Mouse (Mus musculus): ENCODE data around the gene Hspa1l. TPM values are rescaled to one million over a fixed set of nuclear protein-coding genes. Genes with fewer than 3 reads are reported as not detected.
"Not testable (repeated sequence)": the region's sequence is repeated elsewhere in the genome, so short reads cannot be mapped to it uniquely, and the experiment has no call there.

The Hspa1l gene
- polyA plus RNA-seq, 1 experiment from 2014 or later: 1.4 TPM

DNA sequence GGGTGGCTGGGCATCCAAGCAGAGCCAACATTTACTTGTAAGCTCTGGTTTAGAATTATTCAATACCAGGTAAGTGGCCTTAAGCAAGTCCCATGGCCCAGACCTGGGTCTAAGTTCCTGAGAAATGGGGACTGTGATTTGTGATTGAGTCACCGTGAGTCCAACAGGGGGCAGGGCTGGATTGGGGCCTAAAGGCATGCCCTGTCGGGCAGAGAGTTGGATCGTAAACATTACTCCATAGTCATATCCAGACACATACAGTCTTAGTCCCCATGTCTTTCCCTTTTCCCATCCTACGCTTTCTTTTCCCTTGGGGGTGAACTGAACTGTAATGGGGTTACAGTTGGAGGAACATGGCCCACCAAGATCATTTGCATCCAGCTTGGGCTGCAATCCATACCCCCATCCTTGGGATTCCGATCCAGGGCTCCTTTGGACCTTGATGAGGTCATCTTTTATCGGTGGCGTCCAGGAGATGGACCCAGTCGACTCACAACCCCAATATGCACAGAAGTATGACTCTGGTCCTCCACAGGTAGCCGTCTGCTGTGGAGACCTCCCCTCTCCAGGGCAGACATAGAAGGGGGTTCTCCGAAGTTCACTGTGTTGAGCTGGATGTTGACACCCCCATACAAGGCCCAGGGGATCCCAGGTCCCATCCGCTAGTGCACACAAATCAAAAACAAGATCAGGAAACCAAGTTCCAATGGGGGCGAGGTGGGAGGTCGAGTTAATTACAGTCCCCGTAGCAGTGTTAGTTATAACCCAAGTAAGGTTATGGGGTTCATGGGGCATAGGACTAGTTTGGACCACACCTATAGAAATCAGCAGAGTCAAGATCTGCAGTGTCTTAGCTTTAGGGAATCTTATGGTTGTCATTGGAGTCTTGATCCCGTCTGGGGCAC, 26.3 kb downstream of the Hspa1l start:
- Histone ChIP-seq H3K9ac (ENCODE audit: low read depth, low read length) (no peak overlapping the region), H3K9me3 (ENCODE audit: control insufficient read depth, low read length) (no peaks in the 10 kb centered on the region), H3K4me2 (ENCODE audit: low read length) (peak overlapping the region; percentile 47), H3K4me1 (ENCODE audit: control insufficient read depth, insufficient read depth, low read depth, low read length) (peaks cover 18% of the 10 kb centered on the region), H3K36me3 (ENCODE audit: control insufficient read depth, insufficient read depth, low read length) (no peaks in the 10 kb centered on the region), H3K27me3 (replicated peaks; ENCODE audit: control insufficient read depth, insufficient read depth, low read length) (no peaks in the 10 kb centered on the region), H3K4me3 (ENCODE audit: low read length) (no peak overlapping the region), H3K27ac (ENCODE audit: low read depth, low read length) (no peak overlapping the region)
- ATAC-seq: no peak
- 95% methylated on average over 15 of the region's 15 CpGs for WGBS

DNA sequence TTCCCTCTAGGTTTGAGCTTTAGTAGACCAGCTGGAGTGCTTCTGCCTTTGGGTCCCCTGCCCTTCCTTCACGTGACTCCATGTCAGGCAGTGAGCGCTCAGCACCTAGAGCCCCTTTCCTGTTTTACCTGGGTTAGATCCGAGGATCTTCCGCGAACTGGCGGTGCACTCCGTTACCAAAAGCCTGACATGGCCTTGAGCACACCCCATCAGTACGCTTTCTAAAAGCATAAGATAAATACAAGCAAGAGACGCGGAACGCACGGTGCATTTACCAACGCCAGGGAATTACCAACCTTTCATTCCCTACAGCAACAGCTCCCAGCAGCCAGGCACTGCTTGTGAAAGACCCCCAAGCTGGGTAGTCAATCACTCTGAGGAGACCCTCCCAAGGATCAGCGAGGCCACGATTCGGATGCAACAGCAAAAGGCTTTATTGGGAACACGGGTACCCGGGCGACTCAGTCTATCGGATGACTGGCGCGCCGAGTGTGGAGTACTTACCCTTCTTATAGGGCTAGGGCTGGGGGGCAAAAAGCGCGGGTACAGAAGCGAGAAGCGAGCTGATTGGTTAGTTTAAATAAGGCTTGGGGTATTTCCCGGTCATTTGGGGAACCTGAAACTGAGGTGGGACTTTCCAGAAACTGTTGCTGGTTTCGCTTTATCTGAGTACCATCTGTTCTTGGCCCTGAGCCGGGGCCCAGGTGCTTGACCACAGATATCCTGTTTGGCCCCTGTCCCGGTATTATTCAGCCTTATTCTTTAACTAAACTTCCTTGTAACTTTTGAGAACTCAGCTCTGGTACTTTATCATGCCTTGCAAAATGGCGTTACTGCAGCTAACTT, 27.6 kb downstream of the Hspa1l start:
- Histone ChIP-seq H3K4me1 (ENCODE audit: control insufficient read depth, insufficient read depth, low read depth, low read length) (peaks cover 18% of the 10 kb centered on the region), H3K27ac (ENCODE audit: low read depth, low read length) (peak overlapping the region; percentile 98), H3K9ac (ENCODE audit: low read depth, low read length) (peak overlapping the region; percentile 95), H3K4me2 (ENCODE audit: low read length) (peak overlapping the region; percentile 99), H3K4me3 (ENCODE audit: low read length) (peak overlapping the region; percentile 89)
- not testable (repeated sequence) for H3K9me3 ChIP-seq (ENCODE audit: control insufficient read depth, low read length); H3K36me3 ChIP-seq (ENCODE audit: control insufficient read depth, insufficient read depth, low read length); H3K27me3 ChIP-seq (replicated peaks; ENCODE audit: control insufficient read depth, insufficient read depth, low read length); ATAC-seq
- WGBS: 21% methylated on average over 29 of the region's 32 CpGs

DNA sequence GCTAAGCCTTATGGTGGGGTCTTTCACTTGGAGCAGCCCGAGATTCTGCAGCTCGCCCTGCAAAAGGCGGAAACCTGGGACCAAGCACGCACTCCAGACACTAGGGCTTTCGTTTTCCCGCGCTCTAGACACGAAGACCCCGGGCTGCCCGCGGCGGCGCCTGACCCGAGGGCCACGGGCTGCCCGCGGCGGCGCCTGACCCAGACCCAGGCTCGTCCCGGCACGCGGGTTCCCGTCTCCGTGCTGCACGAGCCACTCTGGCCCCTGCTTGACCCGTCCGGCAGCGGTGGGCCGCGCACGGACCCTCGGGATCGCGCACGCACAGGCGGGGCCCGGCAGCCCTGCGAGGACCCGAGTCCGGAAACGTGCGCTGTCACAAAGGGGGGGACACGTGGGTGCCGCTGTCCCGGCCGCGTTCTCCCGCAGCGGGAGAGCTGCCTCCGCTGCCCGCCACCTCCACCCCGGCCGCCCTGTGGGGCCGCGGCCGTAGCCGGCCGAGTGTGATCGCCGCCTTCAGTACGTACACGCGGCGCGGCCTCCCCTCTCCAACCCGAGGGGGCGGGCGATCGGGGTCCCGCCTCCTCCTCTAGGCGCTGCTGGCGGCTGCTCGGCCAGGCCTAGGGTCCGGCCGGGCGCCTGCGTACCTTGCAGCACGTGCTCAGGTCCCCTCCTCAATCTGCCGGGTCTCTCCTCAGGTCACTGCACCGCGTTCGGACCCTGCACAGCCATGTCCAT, 28.4 kb downstream of the Hspa1l start, which contains the start of gene Vars:
Gene Vars, plus strand, starts transcription at position 271 of the 735 bp plus-strand sequence.
- Histone ChIP-seq H3K9me3 (ENCODE audit: control insufficient read depth, low read length) (no peaks in the 10 kb centered on the region), H3K36me3 (ENCODE audit: control insufficient read depth, insufficient read depth, low read length) (peaks cover 13% of the 10 kb centered on the region), H3K9ac (ENCODE audit: low read depth, low read length) (peak within 1 kb of the TSS; percentile 95), H3K4me2 (ENCODE audit: low read length) (peak within 1 kb of the TSS; percentile 99), H3K4me3 (ENCODE audit: low read length) (peak within 1 kb of the TSS; percentile 89), H3K27ac (ENCODE audit: low read depth, low read length) (peak within 1 kb of the TSS; percentile 98), H3K4me1 (ENCODE audit: control insufficient read depth, insufficient read depth, low read depth, low read length) (peaks cover 18% of the 10 kb centered on the region), H3K27me3 (replicated peaks; ENCODE audit: control insufficient read depth, insufficient read depth, low read length) (no peaks in the 10 kb centered on the region)
- peak; percentile 92 for ATAC-seq
- under 1% methylated on average over 71 of the region's 83 CpGs for WGBS

DNA sequence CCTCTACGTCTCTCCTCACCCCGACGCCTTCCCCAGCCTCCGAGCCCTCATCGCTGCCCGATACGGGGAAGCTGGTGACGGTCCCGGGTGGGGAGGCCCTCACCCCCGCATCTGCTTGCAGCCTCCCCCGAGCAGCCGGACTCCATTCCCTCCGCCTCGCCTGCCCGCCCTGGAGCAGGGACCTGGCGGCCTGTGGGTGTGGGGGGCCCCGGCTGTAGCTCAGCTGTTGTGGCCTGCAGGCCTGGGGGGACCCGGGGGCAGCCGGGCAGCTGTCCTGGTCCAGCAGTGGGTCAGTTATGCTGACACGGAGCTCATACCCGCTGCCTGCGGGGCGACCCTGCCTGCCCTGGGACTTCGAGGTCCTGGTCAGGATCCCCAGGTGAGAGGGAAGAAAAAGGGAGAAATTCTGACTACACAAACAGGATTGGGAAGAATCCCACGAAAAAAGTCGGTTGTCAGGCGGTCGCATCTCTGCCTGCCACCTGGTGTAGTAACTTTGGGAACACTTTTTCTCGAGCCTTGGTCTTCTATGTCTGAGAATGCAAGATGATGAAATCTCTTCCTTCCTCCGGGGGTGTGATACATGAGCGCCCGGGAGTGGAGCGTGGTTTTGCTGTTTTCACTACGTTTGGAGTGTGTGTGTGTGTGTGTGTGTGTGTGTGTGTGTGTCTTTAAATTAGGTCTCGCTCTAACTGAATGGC, 29.1 kb downstream of the Hspa1l start:
- H3K27me3 ChIP-seq (replicated peaks; ENCODE audit: control insufficient read depth, insufficient read depth, low read length): no peaks in the 10 kb centered on the region
- peak overlapping the region; percentile 95 for H3K9ac ChIP-seq (ENCODE audit: low read depth, low read length)
- H3K36me3 ChIP-seq (ENCODE audit: control insufficient read depth, insufficient read depth, low read length): peaks cover 13% of the 10 kb centered on the region
- H3K27ac ChIP-seq (ENCODE audit: low read depth, low read length): peak overlapping the region; percentile 98
- H3K4me2 ChIP-seq (ENCODE audit: low read length): peak overlapping the region; percentile 99
- peak; percentile 43; the same call in 1 of the 2 replicates for ATAC-seq
- H3K4me1 ChIP-seq (ENCODE audit: control insufficient read depth, insufficient read depth, low read depth, low read length): peaks cover 18% of the 10 kb centered on the region
- peak overlapping the region; percentile 89 for H3K4me3 ChIP-seq (ENCODE audit: low read length)
- under 1% methylated on average over 32 of the region's 35 CpGs for WGBS
- no peaks in the 10 kb centered on the region for H3K9me3 ChIP-seq (ENCODE audit: control insufficient read depth, low read length)

DNA sequence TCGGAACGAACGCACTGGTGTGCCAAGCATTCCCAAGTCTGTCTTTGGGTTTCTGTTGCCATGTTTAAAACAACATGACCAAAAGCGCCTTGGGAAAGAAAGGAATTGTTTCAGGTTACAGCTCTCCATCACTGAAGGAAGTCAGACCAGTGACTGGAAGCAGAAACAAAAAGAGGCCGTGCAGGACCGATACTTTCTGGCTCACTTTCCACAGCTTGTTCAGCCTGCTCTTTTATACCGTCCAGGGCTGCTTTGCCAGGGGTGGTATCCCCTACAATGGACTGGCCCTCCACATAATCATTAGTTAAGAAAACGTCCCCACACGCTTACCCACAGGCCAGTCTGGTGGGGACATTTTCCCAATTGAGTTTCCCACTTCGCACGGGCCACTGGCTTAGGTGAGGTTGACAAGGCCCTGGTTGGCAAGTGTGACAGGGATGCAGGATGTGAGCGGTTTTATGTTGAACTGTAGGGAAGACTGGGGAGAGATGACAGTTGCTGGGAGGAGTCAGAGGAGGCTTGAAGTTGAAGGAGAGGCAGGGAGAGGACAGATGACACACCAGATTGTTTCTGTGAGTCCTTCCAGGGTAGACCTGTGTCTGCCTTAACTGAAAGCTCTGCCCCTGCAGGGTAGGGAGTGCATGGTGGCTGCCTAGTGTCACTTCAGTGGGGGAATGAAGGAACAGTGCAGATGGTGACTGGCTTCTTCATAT, 29.8 kb downstream of the Hspa1l start:
- Histone ChIP-seq H3K27me3 (replicated peaks; ENCODE audit: control insufficient read depth, insufficient read depth, low read length) (no peaks in the 10 kb centered on the region), H3K9me3 (ENCODE audit: control insufficient read depth, low read length) (no peaks in the 10 kb centered on the region), H3K4me2 (ENCODE audit: low read length) (peak overlapping the region; percentile 99), H3K4me1 (ENCODE audit: control insufficient read depth, insufficient read depth, low read depth, low read length) (peaks cover 18% of the 10 kb centered on the region), H3K36me3 (ENCODE audit: control insufficient read depth, insufficient read depth, low read length) (peaks cover 15% of the 10 kb centered on the region), H3K27ac (ENCODE audit: low read depth, low read length) (peak overlapping the region; percentile 44; the same call in 1 of the 2 replicates), H3K4me3 (ENCODE audit: low read length) (peak overlapping the region; percentile 89), H3K9ac (ENCODE audit: low read depth, low read length) (peak overlapping the region; percentile 95)
- WGBS: 9% methylated on average over 12 of the region's 12 CpGs
- no peak for ATAC-seq

DNA sequence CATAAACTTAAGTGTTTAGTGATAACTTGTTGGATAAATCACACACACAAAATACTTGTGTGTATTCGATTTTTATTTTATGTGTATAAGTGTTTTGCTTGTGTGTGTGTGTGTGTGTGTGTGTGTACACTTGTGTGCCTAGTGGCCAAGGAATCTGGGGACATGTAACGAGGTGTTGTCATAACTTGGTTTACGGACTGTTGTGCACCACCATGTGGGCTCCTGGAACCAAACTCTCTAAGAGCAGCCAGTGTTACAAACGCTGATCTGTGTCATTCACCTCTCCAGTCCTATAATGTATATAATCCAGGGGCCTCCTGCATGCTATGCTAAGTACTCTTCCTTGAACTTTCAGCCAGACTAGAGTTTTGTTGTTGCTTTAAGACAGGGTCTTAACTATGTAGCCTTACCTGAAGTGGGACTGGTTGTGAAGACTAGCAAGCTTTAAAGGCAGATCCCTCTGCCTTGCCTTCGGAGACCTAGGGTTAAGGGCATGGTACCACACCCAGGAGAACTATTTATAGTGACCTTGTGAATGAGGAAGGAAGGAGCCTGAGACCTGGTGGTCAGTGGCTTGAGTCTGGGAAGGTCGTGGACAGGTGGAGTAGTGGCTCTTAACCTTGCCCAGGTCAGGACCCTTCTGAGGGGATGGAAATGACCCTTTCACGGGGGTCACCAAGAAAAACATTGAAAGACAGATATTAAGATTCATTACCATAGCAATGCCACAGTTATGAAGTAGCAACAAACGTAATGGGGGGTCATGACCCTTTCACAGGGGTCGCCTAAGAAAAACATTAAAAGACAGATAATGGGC, 30.7 kb downstream of the Hspa1l start:
- no peak for ATAC-seq
- Histone ChIP-seq H3K36me3 (ENCODE audit: control insufficient read depth, insufficient read depth, low read length) (peaks cover 22% of the 10 kb centered on the region), H3K9me3 (ENCODE audit: control insufficient read depth, low read length) (no peaks in the 10 kb centered on the region), H3K4me3 (ENCODE audit: low read length) (no peak overlapping the region), H3K4me1 (ENCODE audit: control insufficient read depth, insufficient read depth, low read depth, low read length) (peaks cover 18% of the 10 kb centered on the region), H3K9ac (ENCODE audit: low read depth, low read length) (no peak overlapping the region; the same call in 1 of the 2 replicates), H3K27me3 (replicated peaks; ENCODE audit: control insufficient read depth, insufficient read depth, low read length) (no peaks in the 10 kb centered on the region), H3K4me2 (ENCODE audit: low read length) (no peak overlapping the region), H3K27ac (ENCODE audit: low read depth, low read length) (no peak overlapping the region)
- WGBS: 73% methylated on average over 9 of the region's 9 CpGs

DNA sequence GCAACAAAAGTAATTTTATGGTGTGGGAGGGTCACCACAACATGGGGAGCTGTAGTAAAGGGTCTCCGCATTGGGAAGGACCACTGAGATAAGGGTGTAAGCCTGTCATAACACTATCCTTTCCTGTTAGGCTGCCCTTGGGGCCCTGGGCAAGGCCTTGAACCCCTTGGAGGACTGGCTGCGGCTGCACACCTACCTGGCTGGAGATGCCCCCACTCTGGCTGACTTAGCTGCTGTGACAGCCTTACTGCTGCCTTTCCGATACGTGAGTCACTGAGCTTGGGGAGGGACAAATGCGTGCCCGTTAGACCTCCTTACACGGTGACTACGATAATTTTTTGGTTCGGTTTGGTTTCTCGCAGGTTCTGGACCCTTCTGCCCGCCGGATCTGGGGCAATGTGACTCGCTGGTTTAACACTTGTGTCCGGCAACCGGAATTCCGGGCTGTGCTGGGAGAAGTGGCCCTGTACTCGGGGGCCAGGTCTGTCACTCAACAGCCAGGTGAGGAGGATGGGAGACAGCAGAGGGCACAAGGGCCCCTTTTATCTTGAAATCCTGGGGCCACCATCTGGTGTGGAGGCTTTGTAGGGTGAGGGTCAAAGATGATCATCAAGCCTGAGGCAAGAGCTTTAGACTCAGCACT, 31.7 kb downstream of the Hspa1l start:
- H3K9ac ChIP-seq (ENCODE audit: low read depth, low read length): no peak overlapping the region
- H3K36me3 ChIP-seq (ENCODE audit: control insufficient read depth, insufficient read depth, low read length): peaks cover 25% of the 10 kb centered on the region
- no peak for ATAC-seq
- no peak overlapping the region for H3K4me3 ChIP-seq (ENCODE audit: low read length)
- no peak overlapping the region for H3K4me2 ChIP-seq (ENCODE audit: low read length)
- no peaks in the 10 kb centered on the region for H3K9me3 ChIP-seq (ENCODE audit: control insufficient read depth, low read length)
- H3K27ac ChIP-seq (ENCODE audit: low read depth, low read length): no peak overlapping the region
- peaks cover 18% of the 10 kb centered on the region for H3K4me1 ChIP-seq (ENCODE audit: control insufficient read depth, insufficient read depth, low read depth, low read length)
- H3K27me3 ChIP-seq (replicated peaks; ENCODE audit: control insufficient read depth, insufficient read depth, low read length): no peaks in the 10 kb centered on the region
- 95% methylated on average over 17 of the region's 17 CpGs for WGBS

All from hindbrain, embryonic 16.5 days (tissue).